Mouse (Mus musculus) splenic B cell, adult 2 months (primary cell): ENCODE results near the gene Rab11fip4.

ENCODE experiments used
- DNase-seq: peaks from one replicate; pipeline ENCODE4 v3.0.0-alpha.2; 2011; ENCODE audit warnings: low read depth, low spot score
- H3K27me3 ChIP-seq: 2 replicates; pipeline ENCODE4 v1.6.1; 2012; ENCODE audit warnings: mild to moderate bottlenecking, low read length, moderate library complexity, mixed read lengths; ENCODE audit not compliant: control insufficient read depth, poor library complexity, insufficient read depth, severe bottlenecking
- H3K36me3 ChIP-seq: 2 replicates; pipeline ENCODE4 v1.6.1; 2012; ENCODE audit warnings: mild to moderate bottlenecking, low read length, moderate library complexity, mixed read lengths; ENCODE audit not compliant: control insufficient read depth, poor library complexity, insufficient read depth, severe bottlenecking

Rab11fip4 gene

DNA sequence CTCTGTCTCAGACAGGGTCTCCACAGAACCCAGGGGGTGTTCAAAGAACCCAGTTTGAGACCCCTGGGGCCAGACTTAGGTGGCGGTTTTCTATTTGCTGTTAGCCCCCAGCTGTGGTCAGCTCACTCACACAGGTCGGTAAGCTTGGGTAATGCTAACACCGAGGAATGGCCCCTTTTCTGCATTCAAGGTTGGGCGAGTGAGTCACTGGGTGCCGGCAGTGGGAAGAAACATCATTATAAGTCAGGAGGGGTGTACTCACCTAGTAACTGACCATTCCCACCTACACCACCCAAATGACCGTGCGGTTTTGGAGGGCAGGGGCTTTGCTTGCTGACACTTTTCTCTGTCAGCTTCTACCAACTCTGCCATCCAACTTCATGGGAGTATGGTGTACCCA lies 64.6 kb downstream of the Rab11fip4 start:
- Histone ChIP-seq H3K36me3 (no peaks in the 10 kb centered on the region), H3K27me3 (no peaks in the 10 kb centered on the region)
- DNase-seq = no peak

DNA sequence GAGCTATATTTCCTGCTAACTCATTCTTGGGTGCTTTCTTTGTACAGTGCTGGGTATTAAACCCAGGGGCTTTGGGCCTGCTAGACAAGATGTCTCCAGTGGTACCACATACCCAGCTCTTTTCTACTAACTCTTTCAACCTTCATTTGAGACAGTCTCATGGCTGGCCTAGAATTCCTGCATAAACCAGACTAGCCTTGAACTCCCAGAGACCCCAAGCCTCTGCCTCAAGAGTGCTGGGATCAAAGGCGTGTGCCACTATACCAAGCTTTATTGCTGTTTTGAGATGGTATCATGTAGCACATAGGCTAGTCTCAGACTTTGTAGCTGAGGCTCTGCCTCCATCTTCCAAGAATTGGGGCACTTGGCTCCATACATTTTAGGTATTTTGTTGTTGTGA lies 65.5 kb downstream of the Rab11fip4 start:
- Histone ChIP-seq H3K27me3 (no peaks in the 10 kb centered on the region), H3K36me3 (no peaks in the 10 kb centered on the region)
- DNase-seq = no peak

DNA sequence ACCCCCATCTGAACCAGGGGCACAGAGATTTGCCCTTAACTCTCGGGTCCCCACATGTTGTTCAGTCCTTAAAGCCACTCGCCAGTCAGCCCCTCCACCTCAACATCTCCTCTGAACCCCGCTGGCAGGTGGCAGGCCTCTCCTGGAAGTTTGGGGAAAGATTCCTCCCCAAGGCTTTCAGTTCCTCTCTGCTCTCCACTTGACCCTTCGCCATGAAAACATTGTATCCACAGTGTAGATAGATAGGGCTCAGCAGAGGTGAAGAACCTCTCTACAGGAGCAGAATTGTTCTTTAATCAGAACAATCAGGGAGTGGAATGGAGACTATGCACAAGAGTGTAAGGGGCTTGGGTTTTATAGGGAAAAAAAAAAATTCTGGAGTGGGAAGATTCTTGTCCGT lies 66.0 kb downstream of the Rab11fip4 start:
- DNase-seq = no peak
- no peaks in the 10 kb centered on the region for H3K36me3 ChIP-seq
- H3K27me3 ChIP-seq = no peaks in the 10 kb centered on the region

DNA sequence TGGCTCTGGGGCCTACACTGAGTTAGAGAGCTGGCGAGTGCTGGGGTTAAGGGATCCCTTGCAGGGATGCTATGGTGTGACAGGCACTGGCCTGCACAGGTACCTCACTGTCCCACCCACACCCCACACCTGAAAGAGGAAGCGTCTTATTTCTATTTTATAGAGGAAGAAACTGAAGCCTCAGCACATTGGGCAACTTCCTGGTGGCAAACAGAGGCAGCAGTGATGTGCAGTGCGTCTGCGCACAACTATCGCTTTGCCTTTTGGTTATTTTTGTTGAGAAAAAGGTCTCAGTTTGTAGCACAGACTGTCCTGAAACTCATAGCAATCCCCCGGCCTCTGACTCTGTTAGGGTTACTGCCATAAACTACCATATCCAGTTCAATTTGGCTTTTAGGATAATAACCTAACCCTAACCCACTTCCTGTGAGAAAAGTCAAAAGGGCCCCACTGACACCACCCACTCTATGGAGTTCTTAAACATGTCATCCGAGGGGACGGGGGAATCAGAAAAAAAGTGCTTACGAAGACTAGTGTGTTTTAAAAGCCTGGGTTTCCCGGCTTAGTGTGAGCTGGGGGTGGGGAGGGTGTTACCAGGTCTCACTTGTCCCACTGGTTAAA lies 67.3 kb downstream of the Rab11fip4 start:
- H3K36me3 ChIP-seq = no peaks in the 10 kb centered on the region
- no peaks in the 10 kb centered on the region for H3K27me3 ChIP-seq
- peak; percentile 64 for DNase-seq

DNA sequence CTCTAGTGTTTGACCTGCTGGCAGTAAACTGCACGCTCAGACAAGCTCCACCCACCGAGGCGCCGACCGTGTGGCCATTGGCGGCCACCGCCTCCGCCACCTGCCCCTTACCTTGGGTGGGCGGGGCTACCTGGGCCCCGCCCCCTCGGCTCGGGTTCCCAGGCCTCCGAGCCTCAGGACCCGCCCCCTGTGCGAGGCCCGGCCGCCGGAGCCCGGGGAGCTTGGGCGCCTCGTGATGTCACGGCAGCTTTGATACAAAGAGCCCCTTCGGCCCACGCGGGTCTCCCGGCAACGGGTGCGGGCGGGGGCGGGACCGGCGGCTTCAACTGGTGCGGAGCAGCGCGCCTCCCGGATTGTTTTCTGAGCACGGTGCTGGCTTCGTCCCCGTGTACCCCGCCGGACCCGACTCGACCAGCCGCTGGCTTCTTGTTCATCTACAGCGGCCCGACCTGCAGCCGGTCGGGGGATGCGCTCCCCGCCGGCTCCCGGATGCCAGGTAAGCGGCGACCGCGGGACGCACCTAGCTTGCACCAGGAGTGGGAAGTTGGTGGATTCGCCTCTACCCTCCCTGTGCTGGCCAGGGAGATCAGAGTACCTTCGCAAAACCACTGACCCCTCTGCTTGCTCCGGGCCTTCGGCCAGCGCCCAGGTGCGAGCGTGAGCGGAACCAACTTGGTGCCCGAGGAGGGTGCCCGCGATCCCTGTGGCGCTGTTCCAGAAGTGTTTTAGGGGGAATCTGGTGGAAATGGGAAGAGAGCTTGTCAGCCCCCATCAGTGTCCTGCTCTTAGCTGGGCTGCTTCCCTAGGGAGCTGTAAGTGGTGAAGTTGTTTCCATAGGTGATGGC lies 69.6 kb downstream of the Rab11fip4 start:
- Histone ChIP-seq H3K36me3 (no peaks in the 10 kb centered on the region), H3K27me3 (no peaks in the 10 kb centered on the region)
- DNase-seq = peak; percentile 81

DNA sequence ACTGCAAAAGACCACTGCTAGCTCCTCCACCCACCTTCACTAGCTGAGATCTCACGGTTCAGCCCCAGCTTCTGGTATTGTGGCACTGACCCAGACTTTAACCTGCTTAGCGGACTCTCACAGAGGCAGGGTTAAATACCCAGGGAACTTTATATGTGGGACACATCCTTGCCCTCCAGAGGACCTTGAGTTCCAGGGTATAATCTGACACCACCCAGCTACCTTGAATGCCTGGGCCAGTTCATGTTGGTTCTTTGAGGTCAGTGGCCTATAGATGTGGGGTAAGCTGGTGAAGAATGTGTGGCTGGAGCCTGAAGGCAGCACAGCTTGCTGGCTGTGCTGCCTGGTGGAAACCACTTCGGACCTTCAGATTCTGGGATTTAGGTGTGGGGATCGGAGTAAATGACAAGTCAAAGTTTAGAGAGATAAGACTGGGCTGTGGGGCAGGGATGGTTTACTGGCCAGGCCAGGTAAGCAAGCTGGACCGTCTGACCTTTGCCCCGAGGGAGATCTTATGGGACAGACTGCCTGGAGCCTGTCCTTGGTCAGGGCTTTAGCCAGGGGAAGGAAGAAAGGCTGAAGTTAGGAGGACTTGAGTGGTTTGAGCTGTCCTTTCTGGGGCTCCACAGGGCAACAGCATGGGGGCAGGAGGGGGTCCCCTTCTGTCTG lies 71.0 kb downstream of the Rab11fip4 start:
- no peaks in the 10 kb centered on the region for H3K27me3 ChIP-seq
- H3K36me3 ChIP-seq = no peaks in the 10 kb centered on the region
- no peak for DNase-seq

DNA sequence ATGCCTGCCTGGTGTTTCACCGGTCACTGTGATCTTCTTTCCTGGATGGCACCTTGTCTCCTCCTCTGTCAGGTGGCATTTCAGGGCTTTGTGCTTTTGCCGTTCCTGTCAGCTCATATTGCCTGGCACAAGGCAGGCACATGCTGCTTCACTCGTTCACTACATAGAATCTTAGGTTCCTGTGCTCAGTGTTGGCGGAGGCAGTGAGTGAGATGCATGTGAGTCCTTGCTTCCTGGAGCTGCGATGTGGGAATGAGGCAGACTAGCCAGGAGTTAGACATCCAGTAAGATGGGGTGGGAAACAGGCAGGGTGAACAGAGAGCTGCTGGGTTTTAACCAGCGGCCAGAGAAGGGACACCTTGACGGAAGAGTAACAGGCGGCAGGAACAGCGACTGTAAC lies 72.1 kb downstream of the Rab11fip4 start:
- DNase-seq = no peak
- Histone ChIP-seq H3K27me3 (no peaks in the 10 kb centered on the region), H3K36me3 (no peaks in the 10 kb centered on the region)

DNA sequence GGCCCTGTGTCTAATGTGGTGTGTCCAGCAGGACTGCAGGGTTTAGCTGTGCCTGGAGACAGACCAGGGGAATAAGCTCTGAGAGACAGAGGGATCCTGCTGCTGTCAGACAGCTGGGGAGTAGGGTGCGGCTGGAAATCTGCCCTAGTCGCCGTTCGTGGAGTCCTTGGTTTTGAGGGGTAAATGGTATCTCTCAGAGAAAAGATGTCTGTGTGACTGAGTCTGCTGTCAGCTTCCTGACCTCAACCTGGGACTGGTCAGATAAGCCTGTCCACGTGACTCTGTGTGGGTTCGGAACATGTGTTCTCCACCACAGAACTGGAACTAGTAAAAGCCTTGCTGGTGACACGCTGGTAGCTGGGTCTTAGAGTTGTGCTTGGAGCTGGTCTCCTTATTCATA lies 72.6 kb downstream of the Rab11fip4 start:
- DNase-seq = no peak
- Histone ChIP-seq H3K36me3 (no peaks in the 10 kb centered on the region), H3K27me3 (no peaks in the 10 kb centered on the region)

DNA sequence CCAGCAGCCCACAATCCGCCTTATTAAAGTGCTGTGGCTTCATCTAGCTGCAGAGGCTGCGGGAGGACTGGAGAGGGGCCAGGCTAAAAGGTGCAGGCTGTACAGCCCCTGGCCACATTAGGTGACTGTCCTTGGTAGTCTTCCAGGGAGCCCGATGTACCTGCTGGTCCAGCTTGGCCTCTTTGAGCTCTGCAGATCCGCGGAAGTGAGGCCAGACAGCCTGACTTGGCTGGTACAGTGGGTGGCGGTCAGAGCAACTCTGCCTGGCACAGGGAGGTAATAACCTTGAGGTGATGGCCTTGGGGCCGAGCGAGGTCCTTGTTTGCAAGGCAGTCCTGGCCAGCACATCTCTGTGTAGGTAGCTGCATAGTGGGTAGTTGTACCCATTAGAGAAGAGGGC lies 75.5 kb downstream of the Rab11fip4 start:
- Histone ChIP-seq H3K36me3 (no peaks in the 10 kb centered on the region), H3K27me3 (no peaks in the 10 kb centered on the region)
- DNase-seq = no peak

DNA sequence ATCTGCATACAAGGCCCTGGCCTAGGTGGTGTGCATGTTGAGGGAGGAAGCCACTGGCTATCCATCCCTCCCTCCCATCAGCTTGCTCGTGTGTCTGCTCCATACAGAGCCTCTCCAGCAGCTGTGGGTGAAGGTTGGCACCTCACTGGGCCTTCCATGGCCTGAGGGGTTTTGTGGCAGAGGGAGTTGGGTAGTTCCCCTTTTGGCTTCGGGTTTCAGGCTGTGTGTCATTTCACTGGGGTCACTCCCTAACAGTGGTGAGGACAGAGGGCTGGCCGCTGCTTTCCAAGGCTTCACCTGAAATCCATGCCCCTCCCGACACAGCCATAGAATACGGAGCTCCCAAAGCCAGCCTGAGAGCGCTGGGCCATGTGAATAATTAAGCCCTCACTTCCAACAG lies 78.2 kb downstream of the Rab11fip4 start:
- DNase-seq = no peak
- Histone ChIP-seq H3K36me3 (no peaks in the 10 kb centered on the region), H3K27me3 (no peaks in the 10 kb centered on the region)

DNA sequence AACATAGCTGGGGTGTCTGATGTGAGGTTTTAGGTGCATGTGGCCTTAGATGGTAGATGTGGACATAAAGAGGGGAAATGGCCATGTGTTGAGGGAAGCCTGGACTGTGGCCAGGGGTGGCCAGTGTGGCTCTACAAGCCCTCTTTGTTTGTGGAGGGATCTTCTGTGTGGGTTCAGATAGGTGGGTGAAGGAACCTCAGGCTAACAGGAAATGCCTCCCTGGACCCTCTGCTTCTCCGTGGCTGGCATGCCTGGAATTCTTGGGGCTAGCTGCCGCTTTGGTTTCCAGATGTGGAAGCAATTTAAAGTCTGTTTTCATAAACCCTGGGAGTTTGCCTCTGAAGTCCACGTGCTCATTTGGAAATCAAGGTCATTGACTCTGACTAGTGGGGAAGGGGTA lies 78.9 kb downstream of the Rab11fip4 start:
- Histone ChIP-seq H3K27me3 (no peaks in the 10 kb centered on the region), H3K36me3 (no peaks in the 10 kb centered on the region)
- no peak for DNase-seq

DNA sequence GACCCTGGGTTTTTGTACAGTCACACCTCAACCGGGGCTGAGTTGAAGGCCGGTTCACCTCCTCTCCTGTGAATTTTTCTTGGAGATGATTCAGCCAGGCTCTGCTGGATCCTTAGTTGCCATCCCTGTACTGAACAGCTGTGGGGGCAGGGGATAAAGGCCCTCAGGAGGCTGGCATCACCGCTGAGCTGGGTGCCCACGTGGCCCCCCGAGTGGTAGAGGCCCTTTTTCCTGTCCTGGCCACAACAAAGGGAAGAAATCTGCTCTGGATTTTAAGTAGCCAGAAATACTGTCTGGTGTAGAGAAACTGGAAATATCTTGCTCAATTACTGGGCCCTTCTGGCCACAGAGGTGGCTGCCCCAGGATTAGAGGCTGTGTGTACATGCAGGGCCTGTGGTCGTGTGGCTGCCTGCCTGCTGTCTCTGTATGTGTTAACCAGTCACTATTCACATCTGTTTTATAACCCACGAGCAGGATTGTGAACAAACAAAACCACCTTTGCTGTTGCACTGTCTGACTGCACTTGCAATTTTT lies 79.5 kb downstream of the Rab11fip4 start:
- DNase-seq = no peak
- no peaks in the 10 kb centered on the region for H3K27me3 ChIP-seq
- no peaks in the 10 kb centered on the region for H3K36me3 ChIP-seq

DNA sequence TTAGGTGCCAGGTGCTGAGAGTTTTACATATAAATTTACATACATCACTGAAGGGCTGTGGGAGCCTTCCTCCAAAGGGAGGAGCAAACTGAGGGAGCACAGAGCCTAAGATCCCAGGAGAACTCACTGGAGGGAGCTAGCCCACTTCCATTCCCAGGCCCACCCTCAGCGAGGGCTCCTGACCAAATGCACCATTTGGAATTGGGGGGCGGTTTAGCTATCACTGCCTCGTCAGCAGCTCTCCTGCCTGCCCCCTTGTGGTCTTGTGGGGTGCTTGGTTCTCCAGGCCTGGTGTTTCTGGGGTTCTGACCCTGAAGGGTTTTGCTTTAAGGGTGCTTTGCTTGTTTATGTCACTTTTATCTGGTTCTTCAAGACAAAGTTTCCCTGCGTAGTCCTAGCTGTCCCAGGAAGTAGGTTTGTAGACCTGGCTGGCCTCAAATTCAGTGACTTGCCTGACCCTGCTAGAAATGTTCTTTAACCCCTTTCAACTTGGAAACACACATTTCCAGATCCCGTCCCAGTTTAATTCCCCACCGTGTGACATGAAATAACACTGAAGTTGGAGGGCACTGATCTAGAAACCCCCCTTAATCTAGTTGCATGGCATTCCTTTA lies 80.8 kb downstream of the Rab11fip4 start:
- Histone ChIP-seq H3K27me3 (no peaks in the 10 kb centered on the region), H3K36me3 (no peaks in the 10 kb centered on the region)
- peak; percentile 68 for DNase-seq

DNA sequence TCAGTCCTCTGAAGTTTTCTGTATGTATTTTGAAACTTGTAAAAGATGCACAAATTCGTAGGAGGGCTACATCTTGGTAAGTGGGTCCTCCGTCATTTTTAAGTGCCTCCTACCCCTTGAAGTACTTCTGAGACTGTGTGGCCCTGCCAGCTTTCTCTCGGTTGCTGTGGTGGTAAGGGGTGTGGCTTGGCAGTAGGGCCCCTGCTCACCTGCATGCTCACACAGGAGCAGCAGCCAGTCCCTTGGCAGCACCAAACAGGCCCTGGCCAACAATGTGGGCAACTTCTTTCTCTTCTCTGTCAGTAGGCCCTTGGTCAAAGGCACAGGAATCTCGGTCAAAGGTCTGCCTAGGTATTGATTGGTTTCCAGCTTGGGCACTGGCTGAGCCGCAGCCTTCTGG lies 82.1 kb downstream of the Rab11fip4 start:
- no peak for DNase-seq
- no peaks in the 10 kb centered on the region for H3K36me3 ChIP-seq

DNA sequence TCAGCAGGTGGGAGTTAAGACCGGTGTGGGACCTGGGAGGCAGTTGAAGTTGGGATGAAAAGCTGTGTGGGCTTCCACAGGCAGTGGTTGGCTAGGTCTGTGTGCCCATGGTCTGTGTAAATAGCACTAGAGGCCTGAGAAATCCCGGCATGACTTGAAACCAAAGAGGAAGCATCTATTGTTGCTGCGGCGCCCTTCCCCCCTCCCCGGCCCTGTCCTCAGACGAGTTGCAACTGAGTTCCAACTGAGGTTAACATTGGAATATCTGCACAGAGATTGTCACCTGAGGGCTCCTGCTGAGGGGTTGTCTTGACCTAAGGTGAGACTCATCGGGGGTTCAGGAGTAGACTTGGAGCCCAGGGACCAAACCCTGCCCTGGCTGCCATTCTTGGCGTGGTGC lies 82.7 kb downstream of the Rab11fip4 start:
- H3K36me3 ChIP-seq = no peaks in the 10 kb centered on the region
- DNase-seq = no peak
- no peaks in the 10 kb centered on the region for H3K27me3 ChIP-seq

More for the DNA sequence above, 82.1 kb downstream of the Rab11fip4 start:
- no peaks in the 10 kb centered on the region for H3K27me3 ChIP-seq
